Comparison of ENCODE assay signal across 24 mouse cellular contexts in the genomic region with DNA sequence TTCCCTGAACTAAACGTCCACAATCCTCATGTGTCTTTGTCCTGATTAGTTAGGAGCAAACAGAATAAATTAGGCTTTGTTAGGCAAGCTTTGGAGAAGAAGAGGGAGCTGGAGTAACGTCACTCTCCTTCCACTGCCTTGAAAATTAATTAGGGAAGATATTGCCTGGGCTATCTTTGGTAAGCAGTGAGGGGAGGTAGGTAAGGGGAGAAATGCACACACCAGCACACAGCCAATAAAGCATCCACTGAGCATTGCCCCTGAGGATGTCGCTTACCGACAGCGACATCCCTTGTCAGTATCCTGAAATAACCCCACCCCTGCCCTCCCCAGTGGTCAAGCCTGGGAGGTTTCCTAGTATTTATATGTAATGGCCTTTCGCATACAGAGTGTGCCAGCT.
A peak's percentile ranks its signal among the peaks of the same experiment; 100 is the strongest.
DNase-seq lines count a peak whose midpoint lies in the region; ATAC-seq and TF ChIP-seq lines count a peak whose summit lies in the region.
"Had no signal": no experiment of that assay in that cellular context is flagged by ENCODE, and none has a peak within 500 bp of the region (broad histone marks: within the 10 kb centered on the region; RNA-seq: fewer than 3 reads in every experiment).

No protein-coding gene starts in this region.

- DNase-seq in hindbrain, embryonic 14.5 days (ENCODE audit: low spot score): no peak
- DNase-seq in midbrain, postnatal 0 days (ENCODE audit: low spot score): no peak
- no peak for DNase-seq in cerebellum, postnatal 14 days
- DNase-seq in kidney, adult 9 months: no peak
- DNase-seq: adrenal gland, postnatal 25 days; B cell, adult 2 months; cerebellum, adult 2 months; cerebellum, postnatal 25 days; gastrocnemius, postnatal 14 days; kidney, postnatal 14 days; lung, postnatal 14 days; right cerebral cortex, postnatal 25 days; thymus, postnatal 14 days had no signal

- peak; percentile 48; the same call in 1 of the 2 replicates for ATAC-seq in hindbrain, embryonic 12.5 days (ENCODE audit: low FRiP score)
- no peak for ATAC-seq in hindbrain, embryonic 16.5 days
- ATAC-seq in hindbrain, embryonic 14.5 days (ENCODE audit: low FRiP score): 0 out of 2 replicates have a peak, but pooled peaks have one; percentile 31
- peak; percentile 47; the same call in 1 of the 2 replicates for ATAC-seq in midbrain, embryonic 12.5 days (ENCODE audit: low FRiP score, low read depth)
- ATAC-seq in midbrain, postnatal 0 days (ENCODE audit: low FRiP score): 0 out of 2 replicates have a peak, but pooled peaks have one; percentile 31
- ATAC-seq: intestine, postnatal 0 days had no signal

- no peak overlapping the region for H3K9ac ChIP-seq in hindbrain, embryonic 12.5 days
- H3K9ac ChIP-seq in hindbrain, embryonic 16.5 days (ENCODE audit: low read depth, low read length): no peak overlapping the region
- H3K9ac ChIP-seq in hindbrain, embryonic 14.5 days: no peak overlapping the region
- no peak overlapping the region for H3K9ac ChIP-seq in midbrain, embryonic 12.5 days (replicated peaks)
- H3K9ac ChIP-seq in midbrain, postnatal 0 days (replicated peaks; ENCODE audit: low read length, poor library complexity, severe bottlenecking): no peak overlapping the region
- H3K9ac ChIP-seq: heart, embryonic 15.5 days; limb, embryonic 12.5 days; liver, embryonic 15.5 days; lung, embryonic 14.5 days; neural tube, embryonic 13.5 days; stomach, embryonic 15.5 days had no signal

- no peak overlapping the region for H3K4me2 ChIP-seq in hindbrain, embryonic 12.5 days (replicated peaks)
- no peak overlapping the region for H3K4me2 ChIP-seq in hindbrain, embryonic 16.5 days (ENCODE audit: low read length)
- H3K4me2 ChIP-seq in hindbrain, embryonic 14.5 days (replicated peaks): no peak overlapping the region
- H3K4me2 ChIP-seq in midbrain, embryonic 12.5 days (replicated peaks): no peak overlapping the region
- H3K4me2 ChIP-seq in midbrain, postnatal 0 days (ENCODE audit: low read depth, low read length, poor library complexity, severe bottlenecking): no peak overlapping the region
- H3K4me2 ChIP-seq: heart, embryonic 15.5 days; limb, embryonic 12.5 days; liver, embryonic 15.5 days; lung, embryonic 14.5 days; neural tube, embryonic 13.5 days; stomach, embryonic 15.5 days had no signal

- H3K4me1 ChIP-seq in hindbrain, embryonic 12.5 days: peaks cover 6% of the 10 kb centered on the region; the same call in 1 of the 2 replicates
- peaks cover 3% of the 10 kb centered on the region for H3K4me1 ChIP-seq in hindbrain, embryonic 16.5 days (ENCODE audit: control insufficient read depth, insufficient read depth, low read depth, low read length)
- H3K4me1 ChIP-seq in hindbrain, embryonic 14.5 days (replicated peaks; ENCODE audit: control insufficient read depth, insufficient read depth, low read length): peaks cover 8% of the 10 kb centered on the region; the same call in 1 of the 2 replicates
- H3K4me1 ChIP-seq in midbrain, embryonic 12.5 days: peaks cover 7% of the 10 kb centered on the region; the same call in 1 of the 2 replicates
- no peaks in the 10 kb centered on the region for H3K4me1 ChIP-seq in midbrain, postnatal 0 days (ENCODE audit: insufficient read depth, low read length)
- H3K4me1 ChIP-seq: heart, embryonic 10.5 days; heart, embryonic 15.5 days; limb, embryonic 12.5 days; liver, embryonic 15.5 days; stomach, embryonic 15.5 days had no signal

- no peaks in the 10 kb centered on the region for H3K9me3 ChIP-seq in hindbrain, embryonic 12.5 days (replicated peaks)
- no peaks in the 10 kb centered on the region for H3K9me3 ChIP-seq in hindbrain, embryonic 16.5 days (ENCODE audit: control insufficient read depth, low read length)
- no peaks in the 10 kb centered on the region for H3K9me3 ChIP-seq in hindbrain, embryonic 14.5 days (ENCODE audit: control insufficient read depth, low read length)
- H3K9me3 ChIP-seq in midbrain, embryonic 12.5 days: no peaks in the 10 kb centered on the region
- no peaks in the 10 kb centered on the region for H3K9me3 ChIP-seq in midbrain, postnatal 0 days (ENCODE audit: low read length)
- H3K9me3 ChIP-seq: heart, embryonic 10.5 days; heart, embryonic 15.5 days; limb, embryonic 12.5 days; liver, embryonic 15.5 days; neural tube, embryonic 13.5 days; stomach, embryonic 15.5 days had no signal

- 49% methylated on average over 6 of the region's 6 CpGs for WGBS in hindbrain, embryonic 12.5 days
- whole genome bisulfite sequencing in hindbrain, embryonic 16.5 days: 48% methylated on average over 6 of the region's 6 CpGs
- WGBS in hindbrain, embryonic 14.5 days: 35% methylated on average over 6 of the region's 6 CpGs
- WGBS in midbrain, embryonic 12.5 days: 45% methylated on average over 6 of the region's 6 CpGs
- WGBS in midbrain, postnatal 0 days: 40% methylated on average over 6 of the region's 6 CpGs

- TF ChIP-seq CTCF in midbrain, postnatal 0 days (IDR thresholded peaks at IDR 0.05): no peak

- H3K27ac ChIP-seq in hindbrain, embryonic 12.5 days: no peak overlapping the region
- no peak overlapping the region for H3K27ac ChIP-seq in hindbrain, embryonic 16.5 days (ENCODE audit: low read depth, low read length)
- H3K27ac ChIP-seq in hindbrain, embryonic 14.5 days: peak overlapping the region; percentile 33; the same call in 1 of the 2 replicates
- peak overlapping the region; percentile 36 for H3K27ac ChIP-seq in midbrain, embryonic 12.5 days (replicated peaks)
- no peak overlapping the region for H3K27ac ChIP-seq in midbrain, postnatal 0 days (ENCODE audit: low read depth, low read length)
- H3K27ac ChIP-seq: heart, embryonic 10.5 days; heart, embryonic 15.5 days; limb, embryonic 12.5 days; liver, embryonic 15.5 days; neural tube, embryonic 13.5 days; stomach, embryonic 15.5 days had no signal

- H3K27me3 ChIP-seq in hindbrain, embryonic 12.5 days: no peaks in the 10 kb centered on the region
- no peaks in the 10 kb centered on the region for H3K27me3 ChIP-seq in hindbrain, embryonic 16.5 days (replicated peaks; ENCODE audit: control insufficient read depth, insufficient read depth, low read length)
- H3K27me3 ChIP-seq in hindbrain, embryonic 14.5 days (ENCODE audit: control insufficient read depth, insufficient read depth, low read length): no peaks in the 10 kb centered on the region
- H3K27me3 ChIP-seq in midbrain, embryonic 12.5 days: no peaks in the 10 kb centered on the region
- H3K27me3 ChIP-seq in midbrain, postnatal 0 days (ENCODE audit: insufficient read depth, low read length): no peaks in the 10 kb centered on the region
- H3K27me3 ChIP-seq: heart, embryonic 15.5 days; limb, embryonic 12.5 days; liver, embryonic 15.5 days; neural tube, embryonic 13.5 days; stomach, embryonic 15.5 days had no signal

- no peaks in the 10 kb centered on the region for H3K36me3 ChIP-seq in hindbrain, embryonic 12.5 days
- no peaks in the 10 kb centered on the region for H3K36me3 ChIP-seq in hindbrain, embryonic 16.5 days (ENCODE audit: control insufficient read depth, insufficient read depth, low read length)
- H3K36me3 ChIP-seq in hindbrain, embryonic 14.5 days (replicated peaks; ENCODE audit: control insufficient read depth, insufficient read depth): no peaks in the 10 kb centered on the region
- no peaks in the 10 kb centered on the region for H3K36me3 ChIP-seq in midbrain, embryonic 12.5 days
- no peaks in the 10 kb centered on the region for H3K36me3 ChIP-seq in midbrain, postnatal 0 days (ENCODE audit: insufficient read depth, low read length)
- H3K36me3 ChIP-seq: heart, embryonic 10.5 days; heart, embryonic 15.5 days; limb, embryonic 12.5 days; liver, embryonic 15.5 days; neural tube, embryonic 13.5 days; stomach, embryonic 15.5 days had no signal

- no peak overlapping the region for H3K4me3 ChIP-seq in hindbrain, embryonic 12.5 days
- no peak overlapping the region for H3K4me3 ChIP-seq in hindbrain, embryonic 16.5 days (ENCODE audit: low read length)
- H3K4me3 ChIP-seq in hindbrain, embryonic 14.5 days (replicated peaks; ENCODE audit: low read length): no peak overlapping the region
- no peak overlapping the region for H3K4me3 ChIP-seq in midbrain, embryonic 12.5 days
- H3K4me3 ChIP-seq in midbrain, postnatal 0 days (ENCODE audit: low read depth, low read length): no peak overlapping the region
- H3K4me3 ChIP-seq: heart, embryonic 10.5 days; heart, embryonic 15.5 days; limb, embryonic 12.5 days; liver, embryonic 15.5 days; neural tube, embryonic 13.5 days; stomach, embryonic 15.5 days had no signal

Comparison
In these comparisons a context has a peak if more than half of its experiments do, and no peak if none do; other contexts are left out.
1. H3K27ac ChIP-seq: peak in hindbrain, embryonic 14.5 days (single experiment) and midbrain, embryonic 12.5 days (single experiment); none in hindbrain, embryonic 12.5 days (single experiment), hindbrain, embryonic 16.5 days (single experiment) and midbrain, postnatal 0 days (single experiment).